Mouse (Mus musculus): ENCODE data around the gene Slc33a1.

DNA sequence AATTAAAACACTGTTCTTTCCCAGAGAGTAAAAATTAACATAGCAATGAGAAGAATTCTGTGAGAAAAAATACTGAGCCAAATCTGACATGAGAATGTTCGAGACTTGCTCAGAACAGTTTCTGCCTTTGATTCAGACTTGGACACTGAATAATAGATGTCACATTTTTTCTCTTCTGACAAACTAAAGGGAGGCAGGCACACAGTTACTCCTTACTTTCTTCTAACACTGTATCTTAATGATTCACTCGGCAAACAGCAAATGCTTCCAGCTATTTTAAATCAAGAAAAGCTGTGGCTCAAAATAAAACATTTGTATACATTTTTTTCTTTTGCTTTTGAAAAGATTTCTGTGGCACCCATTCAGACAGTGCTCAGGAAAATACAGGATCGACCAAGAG, 72.4 kb downstream of the Slc33a1 start:
- no peak for TF ChIP-seq EP300 (IDR thresholded peaks at IDR 0.05; ENCODE audit: low read depth)
- TF ChIP-seq CTCF (IDR thresholded peaks at IDR 0.05; ENCODE audit: low read depth) = no peak
